Mouse (Mus musculus) C2C12 (cell line): ENCODE data around the gene Phldb1.

ENCODE experiments used
- CTCF ChIP-seq: IDR thresholded peaks from one replicate; pipeline ENCODE4 v1.5.1; 2011; ENCODE audit not compliant: control insufficient read depth, insufficient read depth, insufficient read length
- MYOD1 ChIP-seq: IDR thresholded peaks from one replicate; pipeline ENCODE4 v1.6.1; 2011; ENCODE audit warnings: low read depth; ENCODE audit not compliant: control insufficient read depth, insufficient read length
- USF1 ChIP-seq: IDR thresholded peaks from one replicate; pipeline ENCODE4 v1.6.1; 2011; ENCODE audit warnings: low read depth, mild to moderate bottlenecking, control low read depth, moderate library complexity

GRCm38 (mm10) chr9:44747341-44747740 lies 12.3 kb upstream of the Phldb1 start:
- TF ChIP-seq CTCF (no peak), MYOD1 (no peak), USF1 (no peak)
